Mouse (Mus musculus) limb, embryonic 13.5 days (tissue): ENCODE results near the gene Emc7. TPM values are rescaled to one million over a fixed set of nuclear protein-coding genes. Genes with fewer than 3 reads are reported as not detected.
"Not testable (repeated sequence)": the region's sequence is repeated elsewhere in the genome, so short reads cannot be mapped to it uniquely, and the experiment has no call there.

Source experiments
- ATAC-seq: fragments of 200-750 bp; cut with Nextera tagmentation; 2 replicates; pipeline ENCODE4 v1.8.0; 2017; ENCODE audit warnings: low read depth, moderate number of reproducible peaks, moderate TSS enrichment; ENCODE audit not compliant: low FRiP score
- H3K27ac ChIP-seq: fragments of 300-500 bp; sonication (generic); 2 replicates; pipeline ENCODE4 v1.5.1; 2015; ENCODE audit warnings: inconsistent platforms, mild to moderate bottlenecking, moderate library complexity
- H3K27me3 ChIP-seq: fragments of 300-500 bp; sonication (generic); 2 replicates; pipeline ENCODE4 v1.6.1; 2015; ENCODE audit warnings: mild to moderate bottlenecking, inconsistent platforms
- H3K36me3 ChIP-seq: fragments of 300-500 bp; sonication (generic); 2 replicates; pipeline ENCODE4 v1.6.1; 2015; ENCODE audit warnings: inconsistent platforms, mild to moderate bottlenecking, moderate library complexity
- H3K4me1 ChIP-seq: fragments of 300-500 bp; sonication (generic); 2 replicates; pipeline ENCODE4 v1.6.1; 2015; ENCODE audit warnings: inconsistent platforms
- H3K4me2 ChIP-seq: fragments of 300-500 bp; sonication (generic); replicated peaks from 2 replicates; pipeline ENCODE4 v1.6.1; 2015; ENCODE audit warnings: inconsistent platforms, mild to moderate bottlenecking, moderate library complexity
- H3K4me3 ChIP-seq: fragments of 300-500 bp; sonication (generic); 2 replicates; pipeline ENCODE4 v1.5.1; 2015; ENCODE audit warnings: moderate library complexity, mild to moderate bottlenecking, inconsistent platforms
- H3K9ac ChIP-seq: fragments of 300-500 bp; sonication (generic); 2 replicates; pipeline ENCODE4 v1.6.1; 2015; ENCODE audit warnings: mild to moderate bottlenecking, inconsistent platforms
- H3K9me3 ChIP-seq: fragments of 300-500 bp; sonication (generic); 2 replicates; pipeline ENCODE4 v1.6.1; 2016; ENCODE audit warnings: inconsistent platforms
- WGBS: fragments of 180-500 bp; shearing (Covaris S2); methylation state at CpG from one replicate; pipeline ENCODE4 v1.1.7; 2015; 5-methylcytosine and 5-hydroxymethylcytosine counted together
- polyA plus RNA-seq: library from polyadenylated mRNA; unstranded; fragments of >200 nt; fragmentation: Nextera tagmentation; extraction: Ambion mirVana; gene quantifications from 2 replicates; pipeline ENCODE4 v1.2.1, GENCODE M21; 2015

The Emc7 gene
- 15.5 and 17.0 TPM in 2 replicates for polyA plus RNA-seq

GRCm38 (mm10) chr2:112454862-112455564 lies at the start of gene Emc7:
Gene Emc7, plus strand, starts transcription at chr2:112454997.
- ATAC-seq: peak; percentile 98
- Histone ChIP-seq H3K36me3 (peaks cover 8% of the 10 kb centered on the region), H3K9me3 (no peaks in the 10 kb centered on the region), H3K4me2 (peak within 1 kb of the TSS; percentile 90), H3K4me1 (peaks cover 12% of the 10 kb centered on the region), H3K27me3 (no peaks in the 10 kb centered on the region), H3K9ac (peak within 1 kb of the TSS; percentile 92), H3K27ac (peak within 1 kb of the TSS; percentile 61; the same call in 1 of the 2 replicates), H3K4me3 (peak within 1 kb of the TSS; percentile 91)
- under 1% methylated on average over 49 of the region's 49 CpGs for WGBS

GRCm38 (mm10) chr2:112407030-112407429 lies 47.8 kb upstream of the Emc7 start:
- Histone ChIP-seq H3K4me1 (no peaks in the 10 kb centered on the region), H3K4me2 (no peak overlapping the region), H3K9ac (no peak overlapping the region), H3K27ac (no peak overlapping the region), H3K4me3 (no peak overlapping the region), H3K9me3 (no peaks in the 10 kb centered on the region), H3K36me3 (peaks cover 27% of the 10 kb centered on the region), H3K27me3 (no peaks in the 10 kb centered on the region)
- 84% methylated on average over 3 of the region's 3 CpGs for WGBS
- ATAC-seq: no peak

DNA sequence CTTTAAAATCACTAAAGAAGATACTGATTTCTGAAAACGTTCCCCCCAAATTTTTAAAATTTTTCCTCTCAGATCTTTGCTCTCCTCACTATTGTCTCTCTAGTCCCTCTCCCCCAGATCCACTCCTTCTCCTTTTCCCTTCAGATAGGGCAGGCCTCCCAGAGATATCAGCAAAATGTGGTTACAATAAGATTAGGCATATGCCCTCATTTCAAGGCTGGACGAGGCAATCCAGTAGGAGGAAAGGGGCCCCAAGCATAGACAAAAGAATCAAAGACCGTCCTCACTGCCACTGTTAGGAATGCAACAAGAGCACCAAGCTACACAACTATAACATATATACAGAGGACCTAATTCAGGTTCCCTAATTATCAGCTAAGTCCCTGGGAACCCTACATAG lies 29.5 kb upstream of the Emc7 start:
- no peaks in the 10 kb centered on the region for H3K27me3 ChIP-seq
- H3K4me2 ChIP-seq: no peak overlapping the region
- H3K27ac ChIP-seq: no peak overlapping the region
- H3K36me3 ChIP-seq: no peaks in the 10 kb centered on the region
- H3K4me1 ChIP-seq: no peaks in the 10 kb centered on the region
- no peak overlapping the region for H3K9ac ChIP-seq
- no peak for ATAC-seq
- WGBS: 68% methylated on average over 3 of the region's 3 CpGs
- H3K4me3 ChIP-seq: no peak overlapping the region
- no peaks in the 10 kb centered on the region for H3K9me3 ChIP-seq

GRCm38 (mm10) chr2:112428534-112428933 lies 26.3 kb upstream of the Emc7 start:
- not testable (repeated sequence) for H3K27ac ChIP-seq, H3K36me3 ChIP-seq, ATAC-seq, H3K9me3 ChIP-seq, H3K4me3 ChIP-seq, H3K27me3 ChIP-seq, H3K4me1 ChIP-seq, H3K4me2 ChIP-seq, H3K9ac ChIP-seq
- WGBS: 90% methylated on average over 3 of the region's 3 CpGs

- H3K9me3 ChIP-seq: no peaks in the 10 kb centered on the region
- no peak for ATAC-seq
- H3K4me1 ChIP-seq: no peaks in the 10 kb centered on the region
- no peak overlapping the region for H3K4me2 ChIP-seq
- 92% methylated on average over 4 of the region's 4 CpGs for WGBS
- H3K27me3 ChIP-seq: no peaks in the 10 kb centered on the region
- no peak overlapping the region for H3K4me3 ChIP-seq
- H3K27ac ChIP-seq: no peak overlapping the region
- no peak overlapping the region for H3K9ac ChIP-seq
- H3K36me3 ChIP-seq: no peaks in the 10 kb centered on the region
These were observed 25.1 kb upstream of the Emc7 start for GRCm38 (mm10) chr2:112429665-112430064.

DNA sequence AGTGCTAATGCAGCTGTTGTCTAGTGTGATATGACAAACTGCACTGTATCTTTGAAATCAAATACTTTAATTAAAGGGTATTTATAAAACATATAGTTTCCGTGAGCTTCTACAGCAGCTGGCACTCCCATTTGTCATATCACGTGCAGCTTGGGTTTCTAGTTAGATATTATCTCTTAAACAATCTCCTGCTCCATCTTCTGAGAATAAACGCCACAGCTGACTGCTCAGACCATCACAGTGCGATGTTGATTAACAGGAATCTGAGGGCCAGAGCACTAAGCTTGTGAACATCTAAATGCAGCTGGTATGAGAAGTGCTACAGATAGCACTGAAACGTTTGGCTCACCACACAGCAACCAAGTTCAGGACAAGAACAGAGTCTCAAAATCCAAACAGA lies 24.4 kb upstream of the Emc7 start:
- WGBS: 71% methylated on average over 5 of the region's 5 CpGs

DNA sequence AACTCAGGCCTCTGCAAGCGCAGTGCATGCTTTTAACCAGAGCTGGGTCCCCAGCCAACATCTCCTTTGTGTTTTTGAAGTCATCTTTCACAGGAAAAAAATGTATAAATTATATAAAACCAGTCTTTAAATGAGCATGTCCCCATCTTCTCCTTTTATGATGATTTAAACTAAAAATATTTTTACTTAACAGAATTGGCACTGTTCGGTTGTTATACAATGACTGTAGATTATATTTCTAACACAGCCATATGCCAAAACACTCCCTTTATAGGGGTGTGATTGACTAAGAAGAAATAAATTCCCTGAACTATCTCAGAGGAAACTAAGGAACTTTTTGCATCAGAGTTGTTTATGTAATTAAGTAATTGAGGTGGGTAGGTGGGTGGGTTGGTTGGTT lies 22.3 kb upstream of the Emc7 start:
- ATAC-seq: no peak
- WGBS: 92% methylated on average over 2 of the region's 2 CpGs
- H3K4me3 ChIP-seq: no peak overlapping the region

More for the DNA sequence above, 24.4 kb upstream of the Emc7 start:
- no peak overlapping the region for H3K27ac ChIP-seq
- peak; percentile 57; the same call in 1 of the 2 replicates for ATAC-seq
- H3K4me1 ChIP-seq: no peaks in the 10 kb centered on the region
- H3K36me3 ChIP-seq: no peaks in the 10 kb centered on the region
- H3K9me3 ChIP-seq: no peaks in the 10 kb centered on the region
- no peak overlapping the region for H3K4me3 ChIP-seq
- H3K9ac ChIP-seq: no peak overlapping the region
- H3K4me2 ChIP-seq: no peak overlapping the region
- no peaks in the 10 kb centered on the region for H3K27me3 ChIP-seq

GRCm38 (mm10) chr2:112433359-112433758 lies 21.4 kb upstream of the Emc7 start:
- no peaks in the 10 kb centered on the region for H3K36me3 ChIP-seq
- no peaks in the 10 kb centered on the region for H3K9me3 ChIP-seq
- H3K27ac ChIP-seq: no peak overlapping the region
- ATAC-seq: no peak
- H3K4me3 ChIP-seq: no peak overlapping the region
- no peak overlapping the region for H3K4me2 ChIP-seq
- H3K9ac ChIP-seq: no peak overlapping the region
- no peaks in the 10 kb centered on the region for H3K27me3 ChIP-seq
- WGBS: 77% methylated on average over 2 of the region's 2 CpGs
- no peaks in the 10 kb centered on the region for H3K4me1 ChIP-seq

More for the DNA sequence above, 22.3 kb upstream of the Emc7 start:
- Histone ChIP-seq H3K4me1 (no peaks in the 10 kb centered on the region), H3K27me3 (no peaks in the 10 kb centered on the region), H3K36me3 (no peaks in the 10 kb centered on the region), H3K27ac (no peak overlapping the region), H3K9ac (no peak overlapping the region), H3K4me2 (no peak overlapping the region), H3K9me3 (no peaks in the 10 kb centered on the region)

GRCm38 (mm10) chr2:112436292-112436691 lies 18.5 kb upstream of the Emc7 start:
- no peaks in the 10 kb centered on the region for H3K27me3 ChIP-seq
- H3K36me3 ChIP-seq: no peaks in the 10 kb centered on the region
- H3K27ac ChIP-seq: no peak overlapping the region
- H3K4me1 ChIP-seq: no peaks in the 10 kb centered on the region
- H3K4me3 ChIP-seq: no peak overlapping the region
- H3K9me3 ChIP-seq: no peaks in the 10 kb centered on the region
- 78% methylated on average over 4 of the region's 4 CpGs for WGBS
- no peak overlapping the region for H3K4me2 ChIP-seq
- ATAC-seq: no peak
- no peak overlapping the region for H3K9ac ChIP-seq

DNA sequence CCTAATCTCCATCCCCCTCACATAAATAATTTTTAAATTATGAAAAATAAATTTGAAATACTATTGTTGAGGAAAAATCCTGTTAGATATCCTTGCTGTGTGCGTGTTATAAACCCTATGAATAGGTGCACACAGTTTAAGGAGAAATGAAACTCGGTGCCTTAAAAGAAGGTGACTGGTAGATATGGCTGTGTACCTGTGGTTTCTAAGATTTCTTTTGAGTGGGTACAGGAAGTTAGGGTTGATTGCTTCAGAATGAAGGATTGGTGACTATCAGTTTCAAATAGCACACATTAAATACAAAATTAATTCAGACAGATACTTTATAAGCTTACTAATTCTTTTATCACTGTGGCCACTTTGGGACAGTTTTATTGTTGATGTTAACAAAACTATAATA lies 17.2 kb upstream of the Emc7 start:
- Histone ChIP-seq H3K27me3 (no peaks in the 10 kb centered on the region), H3K4me1 (no peaks in the 10 kb centered on the region), H3K36me3 (no peaks in the 10 kb centered on the region), H3K4me2 (no peak overlapping the region), H3K27ac (no peak overlapping the region), H3K9ac (no peak overlapping the region), H3K9me3 (no peaks in the 10 kb centered on the region), H3K4me3 (no peak overlapping the region)
- 93% methylated on average over 2 of the region's 2 CpGs for WGBS
- ATAC-seq: no peak

DNA sequence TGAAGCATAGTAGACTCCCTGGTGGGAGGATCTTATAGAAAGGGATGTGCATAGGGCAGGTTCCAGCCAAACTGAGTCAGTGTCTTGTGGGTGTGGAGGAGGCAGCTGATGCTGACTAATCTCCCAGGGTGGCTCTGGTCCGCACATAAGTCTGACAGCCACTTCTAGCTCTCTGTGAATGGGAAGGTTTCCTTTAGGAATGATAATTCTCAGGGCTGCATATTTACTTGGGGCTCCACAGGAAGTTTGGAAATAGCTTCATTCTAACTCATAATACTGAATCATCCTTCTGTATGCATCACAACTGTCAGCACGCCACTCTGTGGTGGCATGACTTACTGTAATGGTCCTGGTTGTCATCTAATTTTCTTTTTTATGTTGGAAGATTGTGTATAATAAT lies 11.3 kb upstream of the Emc7 start:
- ATAC-seq: no peak
- H3K9ac ChIP-seq: no peak overlapping the region
- H3K4me1 ChIP-seq: no peaks in the 10 kb centered on the region
- no peaks in the 10 kb centered on the region for H3K27me3 ChIP-seq
- no peaks in the 10 kb centered on the region for H3K9me3 ChIP-seq
- H3K4me3 ChIP-seq: no peak overlapping the region
- no peaks in the 10 kb centered on the region for H3K36me3 ChIP-seq
- no peak overlapping the region for H3K4me2 ChIP-seq
- WGBS: 61% methylated on average over 2 of the region's 2 CpGs
- no peak overlapping the region for H3K27ac ChIP-seq

- no peaks in the 10 kb centered on the region for H3K27me3 ChIP-seq
- H3K4me2 ChIP-seq: no peak overlapping the region
- H3K4me1 ChIP-seq: no peaks in the 10 kb centered on the region
- no peak overlapping the region for H3K27ac ChIP-seq
- H3K9ac ChIP-seq: no peak overlapping the region
- no peaks in the 10 kb centered on the region for H3K9me3 ChIP-seq
- H3K36me3 ChIP-seq: no peaks in the 10 kb centered on the region
- H3K4me3 ChIP-seq: no peak overlapping the region
- ATAC-seq: no peak
These were observed 9.3 kb upstream of the Emc7 start for GRCm38 (mm10) chr2:112445511-112445910.

DNA sequence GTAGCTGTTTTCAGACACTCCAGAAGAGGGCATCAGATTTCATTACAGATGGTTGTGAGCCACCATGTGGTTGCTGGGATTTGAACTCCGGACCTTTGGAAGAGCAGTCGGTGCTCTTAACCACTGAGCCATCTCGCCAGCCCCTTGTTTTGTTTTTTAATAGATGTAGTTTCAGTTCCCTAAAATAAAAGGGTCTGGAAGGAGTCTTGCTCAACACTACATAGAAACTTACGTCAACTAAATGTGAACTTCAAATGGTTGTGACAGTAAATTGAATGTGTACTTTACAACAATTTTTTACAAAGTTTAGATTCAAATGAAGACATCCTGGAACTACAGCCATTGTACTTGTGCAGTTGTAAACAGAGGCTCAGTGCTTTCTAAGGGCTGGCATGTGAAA lies 6.8 kb upstream of the Emc7 start:
- H3K27me3 ChIP-seq, ATAC-seq, H3K9me3 ChIP-seq, H3K36me3 ChIP-seq, H3K4me3 ChIP-seq, H3K4me2 ChIP-seq, H3K4me1 ChIP-seq, H3K27ac ChIP-seq, H3K9ac ChIP-seq: not testable (repeated sequence)
- WGBS: 70% methylated on average over 4 of the region's 4 CpGs
